ENCODE assay signal across 16 mouse cellular contexts in the genomic region with DNA sequence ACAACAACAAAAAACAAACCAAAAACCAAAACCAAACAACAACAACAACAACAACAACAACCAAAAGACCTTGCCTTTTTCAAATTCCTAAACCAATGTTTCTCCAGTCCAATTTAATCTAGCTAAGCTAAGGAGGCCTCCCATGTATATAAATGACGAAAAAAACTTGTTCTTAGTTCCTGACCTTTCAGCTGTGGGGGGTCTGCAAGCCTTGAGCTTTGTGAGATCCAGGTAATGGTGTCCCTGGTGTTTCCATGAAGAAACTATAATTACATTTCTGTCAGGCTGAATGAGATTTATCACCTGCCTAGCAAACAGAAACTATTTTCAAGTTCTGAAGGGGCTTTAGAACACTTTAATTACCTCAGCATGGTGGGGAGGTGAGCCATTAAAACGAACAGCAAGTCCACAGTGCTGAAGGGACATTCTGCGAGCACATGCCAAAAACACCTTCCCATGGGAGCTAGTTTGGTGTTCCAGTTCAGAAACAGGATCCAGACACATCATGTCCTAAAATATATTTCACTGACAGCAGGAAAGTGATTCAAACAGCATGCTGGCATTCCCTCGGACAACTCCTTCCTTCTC. TPM values are rescaled to one million over a fixed set of nuclear protein-coding genes. Genes with fewer than 3 reads are reported as not detected.
DNase-seq lines count a peak whose midpoint lies in the region; ATAC-seq and TF ChIP-seq lines count a peak whose summit lies in the region.
"Had no signal": no experiment of that assay in that cellular context is flagged by ENCODE, and none has a peak within 500 bp of the region (broad histone marks: within the 10 kb centered on the region; RNA-seq: fewer than 3 reads in every experiment).

No protein-coding gene starts in this region.

- H3K27ac ChIP-seq in kidney, embryonic 15.5 days, result no peak overlapping the region
- H3K27ac ChIP-seq in stomach, postnatal 0 days (replicated peaks), result no peak overlapping the region
- no peak overlapping the region for H3K27ac ChIP-seq in liver, embryonic 11.5 days (ENCODE audit: low read depth, low read length)
- H3K27ac ChIP-seq: forebrain, embryonic 13.5 days; intestine, embryonic 15.5 days had no signal

- H3K4me1 ChIP-seq in kidney, embryonic 15.5 days, result peaks cover 14% of the 10 kb centered on the region; the same call in 1 of the 2 replicates
- no peaks in the 10 kb centered on the region for H3K4me1 ChIP-seq in stomach, postnatal 0 days (replicated peaks; ENCODE audit: control insufficient read depth, insufficient read depth)
- H3K4me1 ChIP-seq in liver, embryonic 11.5 days (replicated peaks; ENCODE audit: control insufficient read depth, insufficient read depth, low read length), result 0 out of 2 replicates have a peak, but pooled peaks cover 2% of the 10 kb centered on the region
- H3K4me1 ChIP-seq: forebrain, embryonic 13.5 days; intestine, embryonic 15.5 days had no signal

- no peak overlapping the region for H3K9ac ChIP-seq in kidney, embryonic 15.5 days
- H3K9ac ChIP-seq in stomach, postnatal 0 days (ENCODE audit: low read length), result no peak overlapping the region
- no peak overlapping the region for H3K9ac ChIP-seq in liver, embryonic 11.5 days (ENCODE audit: low read depth, low read length)
- H3K9ac ChIP-seq: forebrain, embryonic 13.5 days; intestine, embryonic 15.5 days; liver, postnatal 0 days had no signal

- H3K36me3 ChIP-seq in kidney, embryonic 15.5 days, result no peaks in the 10 kb centered on the region
- H3K36me3 ChIP-seq in stomach, postnatal 0 days (ENCODE audit: control insufficient read depth, insufficient read depth, low read length), result no peaks in the 10 kb centered on the region
- H3K36me3 ChIP-seq in liver, embryonic 11.5 days (ENCODE audit: control insufficient read depth, insufficient read depth, low read length), result no peaks in the 10 kb centered on the region
- H3K36me3 ChIP-seq: intestine, embryonic 15.5 days had no signal

- TF ChIP-seq CTCF in stomach, postnatal 0 days (IDR thresholded peaks at IDR 0.05; ENCODE audit: low read depth), result no peak

- no peak overlapping the region for H3K4me3 ChIP-seq in kidney, embryonic 15.5 days (replicated peaks)
- H3K4me3 ChIP-seq in stomach, postnatal 0 days (ENCODE audit: low read depth, low read length), result no peak overlapping the region
- no peak overlapping the region for H3K4me3 ChIP-seq in liver, embryonic 11.5 days (ENCODE audit: low read depth, low read length)
- H3K4me3 ChIP-seq: forebrain, embryonic 13.5 days; intestine, embryonic 15.5 days had no signal

- ATAC-seq in kidney, embryonic 15.5 days (replicated peaks; ENCODE audit: low FRiP score), result 0 out of 2 replicates have a peak, but pooled peaks have one; percentile 35
- ATAC-seq in stomach, postnatal 0 days (ENCODE audit: low FRiP score, low TSS enrichment), result no peak
- no peak for ATAC-seq in liver, embryonic 11.5 days (replicated peaks; ENCODE audit: low FRiP score)
- ATAC-seq: forebrain, embryonic 13.5 days; intestine, embryonic 15.5 days; liver, postnatal 0 days had no signal

- no peak overlapping the region for H3K4me2 ChIP-seq in kidney, embryonic 15.5 days
- no peak overlapping the region for H3K4me2 ChIP-seq in stomach, postnatal 0 days (replicated peaks; ENCODE audit: low read depth)
- no peak overlapping the region for H3K4me2 ChIP-seq in liver, embryonic 11.5 days
- H3K4me2 ChIP-seq: forebrain, embryonic 13.5 days; intestine, embryonic 15.5 days; midbrain, embryonic 11.5 days had no signal

- no peaks in the 10 kb centered on the region for H3K27me3 ChIP-seq in kidney, embryonic 15.5 days
- no peaks in the 10 kb centered on the region for H3K27me3 ChIP-seq in stomach, postnatal 0 days (ENCODE audit: control insufficient read depth, insufficient read depth, low read length)
- H3K27me3 ChIP-seq in liver, embryonic 11.5 days (replicated peaks; ENCODE audit: control insufficient read depth, insufficient read depth, low read length), result no peaks in the 10 kb centered on the region
- H3K27me3 ChIP-seq: forebrain, embryonic 13.5 days; intestine, embryonic 15.5 days had no signal

- TF ChIP-seq EP300 in stomach, postnatal 0 days (optimal IDR thresholded peaks at IDR 0.05), result no peak

- no peaks in the 10 kb centered on the region for H3K9me3 ChIP-seq in kidney, embryonic 15.5 days (replicated peaks)
- no peaks in the 10 kb centered on the region for H3K9me3 ChIP-seq in stomach, postnatal 0 days (ENCODE audit: control insufficient read depth, low read length)
- H3K9me3 ChIP-seq in liver, embryonic 11.5 days (ENCODE audit: control insufficient read depth, low read length), result no peaks in the 10 kb centered on the region
- H3K9me3 ChIP-seq: forebrain, embryonic 13.5 days; intestine, embryonic 15.5 days had no signal

- 18% methylated on average over 4 of the region's 4 CpGs for WGBS in kidney, embryonic 15.5 days
- WGBS in stomach, postnatal 0 days, result 33% methylated on average over 4 of the region's 4 CpGs
- WGBS in liver, embryonic 11.5 days, result 64% methylated on average over 4 of the region's 4 CpGs

- DNase-seq in adrenal gland, postnatal 10 days, result peak; percentile 48
- DNase-seq in adrenal gland, adult 8-10 months, result no peak
- no peak for DNase-seq in kidney, postnatal 10 days
- peak; percentile 98 for DNase-seq in hindlimb bud, embryonic 11.5 days (ENCODE audit: extremely low spot score, low read depth, low spot score)
- peak; percentile 4 for DNase-seq in stomach, postnatal 0 days (ENCODE audit: low spot score)
- DNase-seq in liver, embryonic 11.5 days (ENCODE audit: low spot score), result no peak
- no peak for DNase-seq in spleen, adult 18-20 months
- DNase-seq: cerebellum, postnatal 25 days; liver, postnatal 0 days; right cerebral cortex, postnatal 4 days had no signal

RNA-seq across cellular contexts. Expression of a gene that starts 4.6 kb away (rescaled TPM):
- total RNA-seq in adrenal gland, postnatal 10 days (2021), result not detected
- not detected for total RNA-seq in adrenal gland, adult 8-10 months (2022)
- polyA plus RNA-seq in kidney, embryonic 15.5 days (2015; fragmentation: Nextera tagmentation; extraction: Ambion mirVana), result not detected in 2 replicates
- not detected in 2 replicates for polyA plus RNA-seq in stomach, postnatal 0 days (2015; fragmentation: Nextera tagmentation; extraction: Ambion mirVana)
- polyA plus RNA-seq in liver, embryonic 11.5 days (2014; fragmentation: Nextera tagmentation; extraction: Ambion mirVana), result not detected in 2 replicates
- total RNA-seq: granulocyte monocyte progenitor cell, adult 5-6 weeks; left cerebral cortex, adult 18-20 months had no signal
- polyA plus RNA-seq: forebrain, embryonic 13.5 days; intestine, embryonic 15.5 days; liver, postnatal 0 days; midbrain, embryonic 11.5 days had no signal

RNA-seq across cellular contexts. Expression of a gene that starts 15.1 kb away (rescaled TPM):
- 10 to 100 TPM; 20.4 to 20.5 TPM for total RNA-seq in adrenal gland, postnatal 10 days (2021)
- total RNA-seq in adrenal gland, adult 8-10 months (2022), result 10 to 100 TPM; 15.1 to 24.7 (median 19.8) TPM
- 39.7 and 40.4 TPM in 2 replicates for polyA plus RNA-seq in kidney, embryonic 15.5 days (2015; fragmentation: Nextera tagmentation; extraction: Ambion mirVana)
- 29.5 and 29.9 TPM in 2 replicates for polyA plus RNA-seq in stomach, postnatal 0 days (2015; fragmentation: Nextera tagmentation; extraction: Ambion mirVana)
- 22.8 and 25.0 TPM in 2 replicates for polyA plus RNA-seq in liver, embryonic 11.5 days (2014; fragmentation: Nextera tagmentation; extraction: Ambion mirVana)

Comparison
In these comparisons a context has a peak if more than half of its experiments do, and no peak if none do; other contexts are left out.
1. DNase-seq: peak in adrenal gland, postnatal 10 days (single experiment), hindlimb bud, embryonic 11.5 days (single experiment) and stomach, postnatal 0 days (single experiment); none in adrenal gland, adult 8-10 months (single experiment), kidney, postnatal 10 days (single experiment), liver, embryonic 11.5 days (single experiment) and spleen, adult 18-20 months (0 of 2).